In genomic region chr12:8353071-8353470, GRCm38 (mm10) we compare ENCODE assay signal across 29 mouse cellular contexts. TPM values are rescaled to one million over a fixed set of nuclear protein-coding genes. Genes with fewer than 3 reads are reported as not detected.
A peak's percentile ranks its signal among the peaks of the same experiment; 100 is the strongest.
DNase-seq lines count a peak whose midpoint lies in the region; ATAC-seq lines count a peak whose summit lies in the region.
"Had no signal": no experiment of that assay in that cellular context is flagged by ENCODE, and none has a peak within 500 bp of the region (broad histone marks: within the 10 kb centered on the region; RNA-seq: fewer than 3 reads in every experiment).

No protein-coding gene starts in this region.

- H3K36me3 ChIP-seq in heart, embryonic 12.5 days, result no peaks in the 10 kb centered on the region
- H3K36me3 ChIP-seq: embryonic facial prominence, embryonic 13.5 days; forebrain, embryonic 12.5 days; hindbrain, embryonic 15.5 days; liver, embryonic 13.5 days; lung, embryonic 15.5 days had no signal

- intact Hi-C loops in left cerebral cortex, postnatal 14 days (cut with DNase I), result no loop called here

- no peaks in the 10 kb centered on the region for H3K27me3 ChIP-seq in heart, embryonic 12.5 days (replicated peaks)
- H3K27me3 ChIP-seq: embryonic facial prominence, embryonic 13.5 days; forebrain, embryonic 12.5 days; hindbrain, embryonic 15.5 days; liver, embryonic 13.5 days; lung, embryonic 15.5 days had no signal

- H3K4me2 ChIP-seq in heart, embryonic 12.5 days, result no peak overlapping the region
- H3K4me2 ChIP-seq: embryonic facial prominence, embryonic 13.5 days; forebrain, embryonic 12.5 days; hindbrain, embryonic 15.5 days; liver, embryonic 13.5 days; lung, embryonic 15.5 days had no signal

- H3K4me3 ChIP-seq in heart, embryonic 12.5 days, result no peak overlapping the region
- H3K4me3 ChIP-seq: embryonic facial prominence, embryonic 13.5 days; erythroblast, embryonic 14.5 days; forebrain, embryonic 12.5 days; gastrocnemius, adult 2 months; hindbrain, embryonic 15.5 days; liver, embryonic 13.5 days; lung, embryonic 15.5 days; myocyte had no signal

- WGBS in heart, embryonic 12.5 days, result 81% methylated on average over 4 of the region's 4 CpGs

- H3K9me3 ChIP-seq in heart, embryonic 12.5 days (replicated peaks), result no peaks in the 10 kb centered on the region
- H3K9me3 ChIP-seq: forebrain, embryonic 12.5 days; hindbrain, embryonic 15.5 days; liver, embryonic 13.5 days; lung, embryonic 15.5 days had no signal

- peak; percentile 96 for DNase-seq in A20 (ENCODE audit: low read depth, low spot score)
- DNase-seq in B cell, adult 2 months, result peak; percentile 70 to 74
- peak; percentile 43 for DNase-seq in induced T-regulatory cell, adult 2 months (ENCODE audit: low read depth)
- DNase-seq in left cerebral cortex, postnatal 14 days (ENCODE audit: low spot score in 2 of 2), result no peak
- DNase-seq in right cerebral cortex, postnatal 4 days, result no peak
- DNase-seq: adrenal gland, postnatal 14 days; cerebellum, adult 2 months; cerebellum, postnatal 25 days; gastrocnemius, adult 2 months; kidney, adult 18-20 months; liver, embryonic 13.5 days; lung, postnatal 36 days; midbrain, embryonic 14.5 days had no signal

- no peak overlapping the region for H3K27ac ChIP-seq in heart, embryonic 12.5 days (ENCODE audit: poor library complexity, severe bottlenecking)
- H3K27ac ChIP-seq: embryonic facial prominence, embryonic 13.5 days; forebrain, embryonic 12.5 days; gastrocnemius, adult 2 months; hindbrain, embryonic 15.5 days; liver, embryonic 13.5 days; stomach, postnatal 0 days had no signal

- ATAC-seq in neutrophil, adult 5-6 weeks (ENCODE audit: extremely low read depth, insufficient number of reproducible peaks, low FRiP score, poor library complexity, severe bottlenecking), result peak; percentile 46
- no peak for ATAC-seq in heart, embryonic 12.5 days (ENCODE audit: insufficient number of reproducible peaks, low FRiP score)

- peaks cover 30% of the 10 kb centered on the region for H3K4me1 ChIP-seq in heart, embryonic 12.5 days (replicated peaks)

- H3K9ac ChIP-seq in heart, embryonic 12.5 days, result no peak overlapping the region
- H3K9ac ChIP-seq: embryonic facial prominence, embryonic 13.5 days; forebrain, embryonic 12.5 days; hindbrain, embryonic 15.5 days; liver, embryonic 13.5 days; lung, embryonic 15.5 days had no signal

RNA-seq across cellular contexts. Expression of gene Hs1bp3, which starts 39.8 kb away (rescaled TPM):
- total RNA-seq in neutrophil, adult 5-6 weeks (2017), result 3.7 and 5.5 TPM in 2 replicates
- 10 to 100 TPM; 10.6 to 11.0 TPM for total RNA-seq in left cerebral cortex, postnatal 14 days (2021)
- 16.5 and 18.3 TPM in 2 replicates for polyA plus RNA-seq in heart, embryonic 12.5 days (2016; fragmentation: Nextera tagmentation; extraction: Ambion mirVana)

RNA-seq across cellular contexts. Expression of gene Gdf7, which starts 51.3 kb away (rescaled TPM):
- not detected in 2 replicates for total RNA-seq in neutrophil, adult 5-6 weeks (2017)
- total RNA-seq in left cerebral cortex, postnatal 14 days (2021), result under 1 TPM; 0.48 to 0.63 TPM
- 0.24 and 0.27 TPM in 2 replicates for polyA plus RNA-seq in heart, embryonic 12.5 days (2016; fragmentation: Nextera tagmentation; extraction: Ambion mirVana)
- total RNA-seq: adrenal gland, postnatal 14 days; gastrocnemius, adult 2 months; hematopoietic stem cell, adult 5-6 weeks; layer of hippocampus, postnatal 10 days; megakaryocyte-erythroid progenitor cell, adult 5-6 weeks; MEL had no signal
- polyA plus RNA-seq: erythroblast, embryonic 14.5 days; heart, embryonic 16.5 days; liver, embryonic 13.5 days; lung, embryonic 15.5 days; stomach, postnatal 0 days; thymus, postnatal 0 days; urinary bladder, adult 2 months had no signal

Comparison
In these comparisons a context has a peak if more than half of its experiments do, and no peak if none do; other contexts are left out.
1. DNase-seq: peak in A20 (single experiment), B cell, adult 2 months (2 of 2) and induced T-regulatory cell, adult 2 months (single experiment); none in left cerebral cortex, postnatal 14 days (0 of 2) and right cerebral cortex, postnatal 4 days (single experiment).